Mouse (Mus musculus): Measurements from ENCODE around the gene H2al1f.
"Not testable (repeated sequence)": the region's sequence is repeated elsewhere in the genome, so short reads cannot be mapped to it uniquely, and the experiment has no call there.

Gene H2al1f

GRCm38 (mm10) chrX:11314858-11315257 is at the start of gene H2al1f:
TSS of gene H2al1f (plus strand) at chrX:11315158.
- DNase-seq (ENCODE audit: low spot score): not testable (repeated sequence)

- no peak for DNase-seq (ENCODE audit: low spot score)
Observed at GRCm38 (mm10) chrX:11267791-11268190, 47.2 kb upstream of the H2al1f start.

- no peak for DNase-seq (ENCODE audit: low spot score)
Observed at GRCm38 (mm10) chrX:11269074-11269473, 45.9 kb upstream of the H2al1f start.

- DNase-seq (ENCODE audit: low spot score): no peak
Observed at GRCm38 (mm10) chrX:11273190-11273589, 41.8 kb upstream of the H2al1f start.

GRCm38 (mm10) chrX:11277083-11277482 is 37.9 kb upstream of the H2al1f start:
- no peak for DNase-seq (ENCODE audit: low spot score)

- no peak for DNase-seq (ENCODE audit: low spot score)
Observed at GRCm38 (mm10) chrX:11280741-11281140, 34.2 kb upstream of the H2al1f start.

GRCm38 (mm10) chrX:11288306-11288882 is 26.6 kb upstream of the H2al1f start:
- DNase-seq (ENCODE audit: low spot score): no peak

- DNase-seq (ENCODE audit: low spot score): no peak
Observed at GRCm38 (mm10) chrX:11289244-11289643, 25.7 kb upstream of the H2al1f start.

GRCm38 (mm10) chrX:11298957-11299356 is 16.0 kb upstream of the H2al1f start, which contains the start of gene H2al1a:
TSS of gene H2al1a (plus strand) at chrX:11299257.
- DNase-seq (ENCODE audit: low spot score): not testable (repeated sequence)

- DNase-seq (ENCODE audit: low spot score): not testable (repeated sequence)
Observed at GRCm38 (mm10) chrX:11302132-11302531, 12.8 kb upstream of the H2al1f start, which contains the start of gene H2al1b. TSS of gene H2al1b (plus strand) at chrX:11302432.

GRCm38 (mm10) chrX:11305355-11305754 is 9.6 kb upstream of the H2al1f start, which contains the start of gene H2al1c:
TSS of gene H2al1c (plus strand) at chrX:11305655.
- not testable (repeated sequence) for DNase-seq (ENCODE audit: low spot score)

GRCm38 (mm10) chrX:11308524-11308923 is 6.4 kb upstream of the H2al1f start, which contains the start of gene H2al1d:
TSS of gene H2al1d (plus strand) at chrX:11308824.
- DNase-seq (ENCODE audit: low spot score): not testable (repeated sequence)

- not testable (repeated sequence) for DNase-seq (ENCODE audit: low spot score)
Observed at GRCm38 (mm10) chrX:11311634-11312033, 3.3 kb upstream of the H2al1f start, which contains the start of gene H2al1e. TSS of gene H2al1e (plus strand) at chrX:11311934.

GRCm38 (mm10) chrX:11317956-11318355 is 3.0 kb downstream of the H2al1f start, which contains the start of gene H2al1g:
TSS of gene H2al1g (plus strand) at chrX:11318256.
- not testable (repeated sequence) for DNase-seq (ENCODE audit: low spot score)

GRCm38 (mm10) chrX:11321192-11321591 is 6.2 kb downstream of the H2al1f start, which contains the start of gene H2al1h:
TSS of gene H2al1h (plus strand) at chrX:11321492.
- not testable (repeated sequence) for DNase-seq (ENCODE audit: low spot score)

- DNase-seq (ENCODE audit: low spot score): not testable (repeated sequence)
Observed at GRCm38 (mm10) chrX:11324359-11324758, 9.4 kb downstream of the H2al1f start, which contains the start of gene H2al1i. TSS of gene H2al1i (plus strand) at chrX:11324659.

- not testable (repeated sequence) for DNase-seq (ENCODE audit: low spot score)
Observed at GRCm38 (mm10) chrX:11327522-11327921, 12.6 kb downstream of the H2al1f start, which contains the start of gene H2al1j. TSS of gene H2al1j (plus strand) at chrX:11327822.

- DNase-seq (ENCODE audit: low spot score): no peak
Observed at GRCm38 (mm10) chrX:11345762-11346161, 30.8 kb downstream of the H2al1f start.

- no peak for DNase-seq (ENCODE audit: low spot score)
Observed at GRCm38 (mm10) chrX:11346756-11347155, 31.8 kb downstream of the H2al1f start.

GRCm38 (mm10) chrX:11360823-11361222 is 45.9 kb downstream of the H2al1f start:
- DNase-seq (ENCODE audit: low spot score): no peak

- DNase-seq (ENCODE audit: low spot score): no peak
Observed at GRCm38 (mm10) chrX:11361261-11361660, 46.3 kb downstream of the H2al1f start.

- no peak for DNase-seq (ENCODE audit: low spot score)
Observed at GRCm38 (mm10) chrX:11363890-11364289, 48.9 kb downstream of the H2al1f start.

Data from ovary, postnatal 36 days (tissue).